16 mouse cellular contexts compared by ENCODE assay signal in the genomic region with DNA sequence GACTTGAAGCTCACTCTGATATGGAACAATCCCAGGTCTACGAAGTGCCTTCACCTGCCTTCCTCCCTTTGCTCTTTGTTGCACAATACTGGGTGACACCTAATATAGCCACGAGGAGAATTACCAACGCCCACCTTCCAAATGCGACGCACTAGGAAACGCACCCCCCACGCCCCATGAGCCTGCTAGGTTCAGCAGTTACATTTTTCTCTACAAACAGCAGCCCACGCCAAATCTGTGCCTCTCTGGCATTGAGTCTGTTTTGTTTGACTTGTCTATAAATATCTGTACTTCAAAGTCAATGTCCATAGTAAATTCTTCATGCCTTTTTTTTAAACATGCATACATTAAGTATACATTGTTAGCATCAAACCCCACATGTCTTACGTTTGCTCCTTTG.
DNase-seq lines count a peak whose midpoint lies in the region.
"Had no signal": no experiment of that assay in that cellular context is flagged by ENCODE, and none has a peak within 500 bp of the region (broad histone marks: within the 10 kb centered on the region; RNA-seq: fewer than 3 reads in every experiment).

No protein-coding gene starts in this region.

- peak; percentile 38 for DNase-seq in layer of hippocampus, adult 11-12 months (ENCODE audit: low spot score)
- DNase-seq in layer of hippocampus, postnatal 10 days (ENCODE audit: low spot score in 2 of 2) = no peak
- DNase-seq in frontal cortex, postnatal 36 days (ENCODE audit: low spot score in 2 of 2) = peak; percentile 31 to 63
- peak; percentile 49 to 52 for DNase-seq in left cerebral cortex, postnatal 14 days (ENCODE audit: low spot score in 2 of 2)
- DNase-seq in telencephalon, adult 2 months (ENCODE audit: low read depth, low spot score) = peak; percentile 44
- DNase-seq in MN1 (ENCODE audit: low spot score) = no peak
- DNase-seq in cerebellum, adult 18-20 months = no peak
- DNase-seq in embryo, embryonic 10 days (ENCODE audit: low spot score) = no peak
- DNase-seq: adrenal gland, adult 8-10 months; cerebellum, adult 2 months; forebrain, postnatal 0 days; heart, postnatal 36 days; kidney, adult 8-10 months; lung, postnatal 14 days; retina, postnatal 1 day; thymus, adult 18-20 months had no signal

- intact Hi-C loops in left cerebral cortex, postnatal 14 days (cut with DNase I) = no loop called here

Comparison
In these comparisons a context has a peak if more than half of its experiments do, and no peak if none do; other contexts are left out.
1. DNase-seq: peak in layer of hippocampus, adult 11-12 months (single experiment), frontal cortex, postnatal 36 days (2 of 2), left cerebral cortex, postnatal 14 days (2 of 2) and telencephalon, adult 2 months (single experiment); none in layer of hippocampus, postnatal 10 days (0 of 2), MN1 (single experiment), cerebellum, adult 18-20 months (0 of 2) and embryo, embryonic 10 days (single experiment).